Mouse (Mus musculus): ENCODE measurements at regions not wholly inside any gene's neighbourhood (a gene's known extent, or its start where the extent isn't known, plus 50 kb on each side); places are given as distances from the start of the nearest gene placed in this dataset.

GRCm38 (mm10) chr12:92703731-92704130 lies 854.8 kb upstream of the Sel1l start:
- Histone ChIP-seq H3K27ac (no peak overlapping the region), H3K36me3 (replicated peaks) (no peaks in the 10 kb centered on the region), H3K4me2 (no peak overlapping the region), H3K4me1 (no peaks in the 10 kb centered on the region), H3K4me3 (no peak overlapping the region), H3K27me3 (replicated peaks) (no peaks in the 10 kb centered on the region), H3K9me3 (no peaks in the 10 kb centered on the region), H3K9ac (no peak overlapping the region)
- no peak for ATAC-seq (replicated peaks)

- no peaks in the 10 kb centered on the region for H3K4me1 ChIP-seq
- H3K27ac ChIP-seq: no peak overlapping the region
- WGBS: 85% methylated on average over 1 of the region's 1 CpGs
- H3K9ac ChIP-seq: no peak overlapping the region
- H3K9me3 ChIP-seq: no peaks in the 10 kb centered on the region
- ATAC-seq (replicated peaks): no peak
- no peaks in the 10 kb centered on the region for H3K36me3 ChIP-seq (replicated peaks)
- no peak overlapping the region for H3K4me2 ChIP-seq
- H3K27me3 ChIP-seq (replicated peaks): no peaks in the 10 kb centered on the region
- H3K4me3 ChIP-seq: no peak overlapping the region
Measured at GRCm38 (mm10) chr12:92692956-92693355, 844.0 kb upstream of the Sel1l start.

- H3K9me3 ChIP-seq: no peaks in the 10 kb centered on the region
- no peak overlapping the region for H3K9ac ChIP-seq
- H3K27me3 ChIP-seq (replicated peaks): no peaks in the 10 kb centered on the region
- no peaks in the 10 kb centered on the region for H3K4me1 ChIP-seq
- H3K27ac ChIP-seq: no peak overlapping the region
- H3K36me3 ChIP-seq (replicated peaks): no peaks in the 10 kb centered on the region
- no peak for ATAC-seq (replicated peaks)
- H3K4me3 ChIP-seq: no peak overlapping the region
- H3K4me2 ChIP-seq: no peak overlapping the region
- WGBS: 96% methylated on average over 1 of the region's 1 CpGs
Measured at GRCm38 (mm10) chr12:92672396-92672795, 823.4 kb upstream of the Sel1l start.

- H3K4me1 ChIP-seq: no peaks in the 10 kb centered on the region
- 78% methylated on average over 2 of the region's 2 CpGs for WGBS
- H3K36me3 ChIP-seq (replicated peaks): no peaks in the 10 kb centered on the region
- H3K4me3 ChIP-seq: no peak overlapping the region
- no peaks in the 10 kb centered on the region for H3K27me3 ChIP-seq (replicated peaks)
- no peak overlapping the region for H3K9ac ChIP-seq
- H3K27ac ChIP-seq: no peak overlapping the region
- no peak overlapping the region for H3K4me2 ChIP-seq
- H3K9me3 ChIP-seq: no peaks in the 10 kb centered on the region
- no peak for ATAC-seq (replicated peaks)
Measured at GRCm38 (mm10) chr12:92646634-92647033, 797.7 kb upstream of the Sel1l start.

GRCm38 (mm10) chr12:92645006-92645624 lies 796.2 kb upstream of the Sel1l start:
- no peak for ATAC-seq (replicated peaks)

GRCm38 (mm10) chr12:92619120-92619519 lies 770.2 kb upstream of the Sel1l start:
- no peaks in the 10 kb centered on the region for H3K36me3 ChIP-seq (replicated peaks)
- no peaks in the 10 kb centered on the region for H3K27me3 ChIP-seq (replicated peaks)
- no peak overlapping the region for H3K4me3 ChIP-seq
- H3K27ac ChIP-seq: no peak overlapping the region
- H3K9ac ChIP-seq: no peak overlapping the region
- no peaks in the 10 kb centered on the region for H3K4me1 ChIP-seq
- no peak for ATAC-seq (replicated peaks)
- H3K9me3 ChIP-seq: no peaks in the 10 kb centered on the region
- no peak overlapping the region for H3K4me2 ChIP-seq

More at GRCm38 (mm10) chr12:92645006-92645624, 796.2 kb upstream of the Sel1l start:
- H3K4me2 ChIP-seq: no peak overlapping the region
- no peaks in the 10 kb centered on the region for H3K36me3 ChIP-seq (replicated peaks)
- 67% methylated on average over 4 of the region's 4 CpGs for WGBS
- no peak overlapping the region for H3K27ac ChIP-seq
- no peak overlapping the region for H3K9ac ChIP-seq
- no peak overlapping the region for H3K4me3 ChIP-seq
- H3K27me3 ChIP-seq (replicated peaks): no peaks in the 10 kb centered on the region
- no peaks in the 10 kb centered on the region for H3K9me3 ChIP-seq
- H3K4me1 ChIP-seq: no peaks in the 10 kb centered on the region

GRCm38 (mm10) chr12:92618519-92618918 lies 769.6 kb upstream of the Sel1l start:
- Histone ChIP-seq H3K9ac (no peak overlapping the region), H3K27me3 (replicated peaks) (no peaks in the 10 kb centered on the region), H3K4me1 (no peaks in the 10 kb centered on the region), H3K4me3 (no peak overlapping the region), H3K9me3 (no peaks in the 10 kb centered on the region), H3K27ac (no peak overlapping the region), H3K4me2 (no peak overlapping the region), H3K36me3 (replicated peaks) (no peaks in the 10 kb centered on the region)
- ATAC-seq (replicated peaks): no peak
- WGBS: 28% methylated on average over 2 of the region's 2 CpGs

GRCm38 (mm10) chr12:92601673-92602072 lies 752.7 kb upstream of the Sel1l start:
- H3K27me3 ChIP-seq (replicated peaks): no peaks in the 10 kb centered on the region
- H3K4me3 ChIP-seq: no peak overlapping the region
- H3K36me3 ChIP-seq (replicated peaks): no peaks in the 10 kb centered on the region
- no peak overlapping the region for H3K9ac ChIP-seq
- H3K4me1 ChIP-seq: no peaks in the 10 kb centered on the region
- no peak overlapping the region for H3K4me2 ChIP-seq
- H3K27ac ChIP-seq: no peak overlapping the region
- ATAC-seq (replicated peaks): no peak
- no peaks in the 10 kb centered on the region for H3K9me3 ChIP-seq
- 88% methylated on average over 1 of the region's 1 CpGs for whole genome bisulfite sequencing

GRCm38 (mm10) chr12:92589725-92590124 lies 740.8 kb upstream of the Sel1l start:
- Histone ChIP-seq H3K27ac (no peak overlapping the region), H3K9ac (no peak overlapping the region), H3K9me3 (no peaks in the 10 kb centered on the region), H3K4me1 (no peaks in the 10 kb centered on the region), H3K27me3 (replicated peaks) (no peaks in the 10 kb centered on the region), H3K4me3 (no peak overlapping the region), H3K4me2 (no peak overlapping the region), H3K36me3 (replicated peaks) (no peaks in the 10 kb centered on the region)
- 63% methylated on average over 2 of the region's 2 CpGs for WGBS
- ATAC-seq (replicated peaks): no peak

GRCm38 (mm10) chr12:92589305-92589704 lies 740.3 kb upstream of the Sel1l start:
- ATAC-seq (replicated peaks): no peak; the same call in 1 of the 2 replicates
- Histone ChIP-seq H3K4me1 (no peaks in the 10 kb centered on the region), H3K9ac (no peak overlapping the region), H3K27ac (no peak overlapping the region), H3K36me3 (replicated peaks) (no peaks in the 10 kb centered on the region), H3K9me3 (no peaks in the 10 kb centered on the region), H3K4me3 (no peak overlapping the region), H3K4me2 (no peak overlapping the region), H3K27me3 (replicated peaks) (no peaks in the 10 kb centered on the region)
- WGBS: 62% methylated on average over 6 of the region's 6 CpGs

- H3K36me3 ChIP-seq (replicated peaks): no peaks in the 10 kb centered on the region
- WGBS: 94% methylated on average over 1 of the region's 1 CpGs
- no peak overlapping the region for H3K9ac ChIP-seq
- H3K4me3 ChIP-seq: no peak overlapping the region
- H3K9me3 ChIP-seq: no peaks in the 10 kb centered on the region
- H3K4me1 ChIP-seq: no peaks in the 10 kb centered on the region
- no peak overlapping the region for H3K27ac ChIP-seq
- H3K4me2 ChIP-seq: no peak overlapping the region
- no peaks in the 10 kb centered on the region for H3K27me3 ChIP-seq (replicated peaks)
- ATAC-seq (replicated peaks): no peak
Measured at GRCm38 (mm10) chr12:92578596-92578995, 729.6 kb upstream of the Sel1l start.
